Mouse (Mus musculus) adipocyte (in vitro differentiated cells): ENCODE measurements around the gene D630045J12Rik.

Experiments used
- DNase-seq: peaks from one replicate; pipeline ENCODE4 v3.0.0-alpha.2; 2016; ENCODE audit warnings: low spot score

D630045J12Rik gene

GRCm38 (mm10) chr6:38134806-38135559, 118.8 kb downstream of the D630045J12Rik start:
- peak; percentile 36 for DNase-seq

GRCm38 (mm10) chr6:38131801-38132231, 122.0 kb downstream of the D630045J12Rik start:
- peak; percentile 59 for DNase-seq

- no peak for DNase-seq
Measured at GRCm38 (mm10) chr6:38129883-38130282, 123.9 kb downstream of the D630045J12Rik start.

GRCm38 (mm10) chr6:38128115-38128514, 125.7 kb downstream of the D630045J12Rik start:
- DNase-seq: no peak

GRCm38 (mm10) chr6:38125462-38125861, 128.3 kb downstream of the D630045J12Rik start:
- DNase-seq: no peak

GRCm38 (mm10) chr6:38124882-38125281, 128.9 kb downstream of the D630045J12Rik start:
- DNase-seq: no peak

GRCm38 (mm10) chr6:38124207-38124835, 129.5 kb downstream of the D630045J12Rik start, which contains the start of gene Atp6v0a4:
Atp6v0a4 (minus strand) TSS chr6:38124586.
- no peak for DNase-seq

- DNase-seq: no peak
Measured at GRCm38 (mm10) chr6:38123471-38124206, 130.2 kb downstream of the D630045J12Rik start.

- no peak for DNase-seq
Measured at GRCm38 (mm10) chr6:38122791-38123190, 131.0 kb downstream of the D630045J12Rik start.

- no peak for DNase-seq
Measured at GRCm38 (mm10) chr6:38121843-38122242, 132.0 kb downstream of the D630045J12Rik start.

- no peak for DNase-seq
Measured at GRCm38 (mm10) chr6:38120681-38121371, 133.0 kb downstream of the D630045J12Rik start.

GRCm38 (mm10) chr6:38118341-38118740, 135.5 kb downstream of the D630045J12Rik start:
- DNase-seq: no peak

- no peak for DNase-seq
Measured at GRCm38 (mm10) chr6:38116107-38116770, 137.6 kb downstream of the D630045J12Rik start.

- DNase-seq: no peak
Measured at GRCm38 (mm10) chr6:38110859-38111258, 142.9 kb downstream of the D630045J12Rik start.

GRCm38 (mm10) chr6:38109871-38110270, 143.9 kb downstream of the D630045J12Rik start:
- no peak for DNase-seq

- no peak for DNase-seq
Measured at GRCm38 (mm10) chr6:38109160-38109795, 144.5 kb downstream of the D630045J12Rik start, which contains the start of gene Tmem213. Tmem213 (plus strand) TSS chr6:38109255.

GRCm38 (mm10) chr6:38108449-38108848, 145.4 kb downstream of the D630045J12Rik start:
- no peak for DNase-seq

- DNase-seq: no peak
Measured at GRCm38 (mm10) chr6:38105924-38106323, 147.9 kb downstream of the D630045J12Rik start.

GRCm38 (mm10) chr6:38103775-38104174, 150.0 kb downstream of the D630045J12Rik start:
- DNase-seq: no peak

- no peak for DNase-seq
Measured at GRCm38 (mm10) chr6:38102216-38102795, 151.5 kb downstream of the D630045J12Rik start.
